Mouse (Mus musculus) neural tube, embryonic 12.5 days (tissue): Measurements from ENCODE around the gene Slc12a6. TPM values are rescaled to one million over a fixed set of nuclear protein-coding genes. Genes with fewer than 3 reads are reported as not detected.

ENCODE experiments used
- ATAC-seq: fragments of 200-750 bp; cut with Nextera tagmentation; 2 replicates; pipeline ENCODE4 v1.8.0; 2017; ENCODE audit warnings: low read depth, mild to moderate bottlenecking, moderate TSS enrichment, moderate library complexity; ENCODE audit not compliant: low FRiP score
- H3K27ac ChIP-seq: fragments of 300-500 bp; sonication (generic); 2 replicates; pipeline ENCODE4 v1.5.1; 2016
- H3K27me3 ChIP-seq: fragments of 300-500 bp; sonication (generic); replicated peaks from 2 replicates; pipeline ENCODE4 v1.6.1; 2016; ENCODE audit warnings: mild to moderate bottlenecking
- H3K36me3 ChIP-seq: fragments of 300-500 bp; sonication (generic); 2 replicates; pipeline ENCODE4 v1.6.1; 2016; ENCODE audit warnings: mild to moderate bottlenecking
- H3K4me1 ChIP-seq: fragments of 300-500 bp; sonication (generic); 2 replicates; pipeline ENCODE4 v1.6.1; 2016
- H3K4me2 ChIP-seq: fragments of 300-500 bp; sonication (generic); replicated peaks from 2 replicates; pipeline ENCODE4 v1.6.1; 2016; ENCODE audit warnings: mild to moderate bottlenecking
- H3K4me3 ChIP-seq: fragments of 300-500 bp; sonication (generic); 2 replicates; pipeline ENCODE4 v1.5.1; 2016
- H3K9ac ChIP-seq: fragments of 300-500 bp; sonication (generic); 2 replicates; pipeline ENCODE4 v1.6.1; 2016; ENCODE audit warnings: mild to moderate bottlenecking
- H3K9me3 ChIP-seq: fragments of 300-500 bp; sonication (generic); 2 replicates; pipeline ENCODE4 v1.6.1; 2016; ENCODE audit warnings: mild to moderate bottlenecking
- WGBS: fragments of 180-500 bp; shearing (Covaris S2); methylation state at CpG from one replicate; pipeline ENCODE4 v1.1.7; 2016; 5-methylcytosine and 5-hydroxymethylcytosine counted together
- polyA plus RNA-seq: library from polyadenylated mRNA; unstranded; fragments of >200 nt; fragmentation: Nextera tagmentation; extraction: Ambion mirVana; gene quantifications from 2 replicates; pipeline ENCODE4 v1.2.1, GENCODE M21; 2016

Gene Slc12a6
- polyA plus RNA-seq, 1 experiment from 2014 or later = 19.4 TPM

DNA sequence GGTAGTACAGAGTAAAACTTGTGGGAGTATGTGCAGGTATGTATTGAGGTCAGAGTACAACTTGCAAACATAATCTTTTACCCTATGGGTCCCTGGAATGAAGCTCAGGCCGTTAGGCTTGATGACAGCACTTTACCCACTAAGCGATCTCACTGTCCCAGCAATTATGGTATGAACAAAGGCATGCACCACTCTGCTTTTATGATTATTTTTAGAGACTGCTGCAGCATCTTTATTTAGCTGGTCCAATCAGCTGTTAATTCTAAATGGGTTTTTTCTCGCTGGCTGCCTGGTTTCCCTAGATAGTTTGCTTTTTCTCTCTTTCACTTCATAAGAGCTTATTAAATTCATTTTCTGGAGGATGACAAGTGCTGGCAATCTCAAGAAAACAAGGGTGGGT, 30.6 kb downstream of the Slc12a6 start:
- no peak for ATAC-seq
- Histone ChIP-seq H3K9me3 (no peaks in the 10 kb centered on the region), H3K4me1 (no peaks in the 10 kb centered on the region), H3K27me3 (no peaks in the 10 kb centered on the region), H3K36me3 (no peaks in the 10 kb centered on the region), H3K4me3 (no peak overlapping the region), H3K27ac (no peak overlapping the region), H3K4me2 (no peak overlapping the region), H3K9ac (no peak overlapping the region)
- 84% methylated on average over 3 of the region's 3 CpGs for WGBS

DNA sequence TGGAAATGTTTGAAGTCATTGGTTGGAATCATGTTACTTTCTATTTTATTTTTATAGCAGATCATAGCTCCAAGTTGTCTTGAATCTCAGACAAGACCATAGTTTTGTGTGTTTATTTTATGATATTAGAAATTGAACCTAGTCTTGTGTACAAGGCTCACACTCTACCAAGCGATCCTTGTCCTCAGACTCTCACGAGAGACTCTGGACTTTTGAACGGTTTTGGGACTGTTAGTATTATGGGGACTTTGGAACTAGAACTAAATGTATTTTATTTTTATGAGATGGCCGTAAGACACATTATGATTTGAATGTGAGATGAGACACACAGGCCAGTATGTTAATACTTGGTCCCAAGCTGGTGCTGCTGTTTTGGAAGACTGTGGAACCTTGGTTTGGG, 32.6 kb downstream of the Slc12a6 start:
- Histone ChIP-seq H3K27ac (no peak overlapping the region), H3K4me3 (no peak overlapping the region), H3K4me2 (no peak overlapping the region), H3K36me3 (no peaks in the 10 kb centered on the region), H3K9me3 (no peaks in the 10 kb centered on the region), H3K27me3 (no peaks in the 10 kb centered on the region), H3K9ac (no peak overlapping the region), H3K4me1 (no peaks in the 10 kb centered on the region)
- ATAC-seq = no peak
- 97% methylated on average over 4 of the region's 4 CpGs for WGBS

DNA sequence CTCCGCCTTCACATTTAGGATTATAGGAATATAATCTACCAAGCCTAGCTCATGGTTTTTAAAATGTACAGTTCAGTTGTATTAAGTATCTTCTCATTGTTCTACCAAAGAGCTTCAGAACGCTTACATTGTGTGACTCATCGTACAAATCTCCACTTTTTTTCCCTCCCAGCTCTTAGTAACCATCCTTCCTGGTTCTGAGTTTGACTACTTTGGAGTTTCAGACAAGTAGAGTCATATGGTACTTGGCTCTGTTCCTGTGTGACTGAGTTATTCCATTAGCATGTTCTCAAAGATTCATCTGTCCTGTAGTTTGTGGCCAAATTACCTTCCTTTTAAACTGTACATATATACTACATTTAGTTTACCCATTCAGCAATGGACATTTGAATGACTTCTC, 43.0 kb downstream of the Slc12a6 start:
- H3K36me3 ChIP-seq = no peaks in the 10 kb centered on the region
- H3K27ac ChIP-seq = no peak overlapping the region
- WGBS = 91% methylated on average over 3 of the region's 3 CpGs
- no peak for ATAC-seq
- no peaks in the 10 kb centered on the region for H3K9me3 ChIP-seq
- H3K27me3 ChIP-seq = no peaks in the 10 kb centered on the region
- H3K4me2 ChIP-seq = no peak overlapping the region
- H3K9ac ChIP-seq = no peak overlapping the region
- H3K4me1 ChIP-seq = no peaks in the 10 kb centered on the region
- H3K4me3 ChIP-seq = no peak overlapping the region

DNA sequence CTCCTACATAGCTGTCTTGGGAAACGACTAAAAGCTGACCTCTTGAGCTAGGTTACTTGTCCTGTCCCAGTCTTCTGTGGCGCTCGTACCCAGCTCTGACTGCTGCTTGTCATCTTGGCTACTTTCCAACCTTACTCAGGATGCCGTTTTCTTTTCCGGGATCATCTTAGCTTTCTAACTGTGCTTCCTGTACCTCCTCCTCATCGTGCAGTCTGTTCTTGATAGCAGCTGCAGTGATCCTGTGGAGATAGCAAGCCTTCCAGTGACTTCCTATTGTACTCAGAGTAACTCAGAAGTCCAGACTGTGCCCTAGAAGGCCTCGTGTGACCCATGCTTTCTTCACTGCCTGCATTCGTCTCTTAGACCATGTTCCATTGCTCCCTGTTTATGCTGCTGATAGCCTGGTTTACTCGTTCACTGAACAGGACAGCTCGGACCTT, 43.6 kb downstream of the Slc12a6 start:
- no peak for ATAC-seq
- no peaks in the 10 kb centered on the region for H3K27me3 ChIP-seq
- H3K4me1 ChIP-seq = no peaks in the 10 kb centered on the region
- no peak overlapping the region for H3K4me3 ChIP-seq
- no peaks in the 10 kb centered on the region for H3K9me3 ChIP-seq
- no peak overlapping the region for H3K4me2 ChIP-seq
- H3K9ac ChIP-seq = no peak overlapping the region
- H3K36me3 ChIP-seq = no peaks in the 10 kb centered on the region
- WGBS = 85% methylated on average over 10 of the region's 10 CpGs
- H3K27ac ChIP-seq = no peak overlapping the region

DNA sequence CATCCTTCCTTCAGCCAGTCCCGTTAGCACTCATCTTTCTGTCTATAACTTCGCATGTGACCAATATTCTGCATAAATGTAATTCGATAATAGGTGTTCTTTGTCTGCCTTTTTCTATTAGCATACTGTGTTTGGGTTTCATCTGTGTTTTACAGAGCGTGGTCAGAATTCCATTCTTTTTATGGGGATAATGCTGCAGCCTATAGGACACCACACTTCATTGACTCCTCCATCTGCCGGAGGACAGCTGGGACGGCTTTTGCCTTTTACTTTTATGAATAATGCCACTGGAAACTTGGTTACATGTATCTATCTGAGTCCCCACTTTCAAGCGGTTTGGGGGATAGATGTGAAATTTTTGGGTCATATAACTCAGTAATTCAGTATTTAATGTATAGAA, 50.0 kb downstream of the Slc12a6 start:
- Histone ChIP-seq H3K36me3 (no peaks in the 10 kb centered on the region), H3K4me3 (no peak overlapping the region), H3K4me2 (no peak overlapping the region), H3K27ac (no peak overlapping the region), H3K9me3 (no peaks in the 10 kb centered on the region), H3K27me3 (no peaks in the 10 kb centered on the region), H3K4me1 (no peaks in the 10 kb centered on the region), H3K9ac (no peak overlapping the region)
- 87% methylated on average over 7 of the region's 7 CpGs for WGBS
- no peak for ATAC-seq

DNA sequence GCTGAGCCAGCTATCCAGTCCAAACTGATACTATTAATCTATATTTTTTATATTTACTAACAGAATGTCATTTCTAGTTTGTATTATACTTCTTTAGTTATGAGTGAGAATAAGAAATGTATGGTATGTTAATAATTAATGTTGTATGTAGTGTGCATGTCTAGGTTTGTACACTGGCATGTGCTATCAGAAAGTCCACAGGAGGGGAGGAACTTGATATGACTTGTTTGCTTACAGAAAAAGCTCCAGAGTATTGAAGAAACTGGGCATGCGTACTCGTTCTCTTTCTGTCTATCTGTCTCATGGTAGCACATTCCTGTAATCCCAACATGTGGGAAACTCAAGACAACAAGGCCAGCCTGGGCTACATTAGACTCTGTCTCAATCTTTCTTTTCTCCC, 52.6 kb downstream of the Slc12a6 start:
- H3K4me3 ChIP-seq = no peak overlapping the region
- no peak for ATAC-seq
- no peaks in the 10 kb centered on the region for H3K9me3 ChIP-seq
- WGBS = 89% methylated on average over 2 of the region's 2 CpGs
- H3K27ac ChIP-seq = no peak overlapping the region
- no peaks in the 10 kb centered on the region for H3K27me3 ChIP-seq
- no peaks in the 10 kb centered on the region for H3K4me1 ChIP-seq
- no peaks in the 10 kb centered on the region for H3K36me3 ChIP-seq
- no peak overlapping the region for H3K4me2 ChIP-seq
- no peak overlapping the region for H3K9ac ChIP-seq

DNA sequence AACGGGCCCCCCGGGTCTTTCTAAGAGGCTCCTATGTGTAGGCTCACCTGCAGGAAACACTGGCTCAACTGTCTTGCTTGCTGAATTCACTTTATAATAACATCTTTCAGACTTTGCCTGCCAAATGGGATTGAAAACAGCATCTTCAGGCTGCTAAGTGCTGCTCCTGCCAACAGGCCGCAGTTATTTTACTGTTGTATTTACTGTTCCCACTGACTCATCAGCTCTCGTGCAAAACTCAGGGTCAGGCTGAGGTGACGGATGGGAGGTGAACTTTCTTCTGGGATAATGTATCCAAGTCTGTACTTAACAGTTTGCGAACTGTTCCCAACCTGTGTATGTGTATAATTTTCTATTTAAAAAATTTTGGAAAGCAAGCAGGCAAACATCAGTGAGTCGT, 53.3 kb downstream of the Slc12a6 start:
- no peaks in the 10 kb centered on the region for H3K4me1 ChIP-seq

DNA sequence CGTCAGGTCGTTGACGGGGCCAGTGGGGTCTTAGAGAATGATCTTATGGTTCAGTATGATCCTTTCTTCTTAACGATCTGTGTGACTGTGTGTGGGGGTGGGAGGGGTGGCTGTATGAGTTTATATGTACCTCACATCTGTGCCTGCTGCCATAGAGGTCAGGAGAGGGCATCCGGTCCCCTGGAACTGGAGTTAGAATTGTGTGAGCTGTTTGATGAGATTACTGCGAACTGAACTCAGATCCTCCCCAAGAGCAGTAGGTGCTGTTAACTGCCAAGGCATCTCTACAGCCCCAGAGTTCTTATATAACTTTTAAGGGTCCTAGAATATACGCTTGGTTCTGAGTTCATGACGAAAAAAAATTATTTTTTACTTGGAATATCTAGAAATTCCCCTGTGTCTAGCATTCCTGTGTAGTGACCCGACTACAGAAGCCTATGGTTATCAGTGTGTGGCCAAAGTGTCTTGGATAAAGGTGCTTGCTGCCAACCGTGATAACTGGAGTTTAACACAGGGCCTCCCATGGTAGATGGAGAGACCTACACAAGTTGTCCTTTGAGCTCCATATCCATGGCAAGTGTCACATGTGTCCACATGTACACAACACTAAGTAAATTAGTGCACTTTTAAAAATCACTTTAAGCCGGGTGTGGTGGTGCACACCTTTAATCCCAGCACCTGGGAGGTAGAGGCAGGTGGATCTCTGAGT, 62.6 kb downstream of the Slc12a6 start:
- Histone ChIP-seq H3K4me2 (no peak overlapping the region), H3K9me3 (no peaks in the 10 kb centered on the region), H3K27me3 (no peaks in the 10 kb centered on the region), H3K36me3 (no peaks in the 10 kb centered on the region), H3K9ac (no peak overlapping the region), H3K27ac (no peak overlapping the region), H3K4me3 (no peak overlapping the region), H3K4me1 (no peaks in the 10 kb centered on the region)
- 77% methylated on average over 11 of the region's 11 CpGs for WGBS
- no peak for ATAC-seq

More for the DNA sequence above, 53.3 kb downstream of the Slc12a6 start:
- Histone ChIP-seq H3K4me3 (no peak overlapping the region), H3K9me3 (no peaks in the 10 kb centered on the region), H3K27ac (no peak overlapping the region), H3K27me3 (no peaks in the 10 kb centered on the region), H3K9ac (no peak overlapping the region), H3K4me2 (no peak overlapping the region), H3K36me3 (no peaks in the 10 kb centered on the region)
- 89% methylated on average over 7 of the region's 7 CpGs for WGBS
- no peak for ATAC-seq

DNA sequence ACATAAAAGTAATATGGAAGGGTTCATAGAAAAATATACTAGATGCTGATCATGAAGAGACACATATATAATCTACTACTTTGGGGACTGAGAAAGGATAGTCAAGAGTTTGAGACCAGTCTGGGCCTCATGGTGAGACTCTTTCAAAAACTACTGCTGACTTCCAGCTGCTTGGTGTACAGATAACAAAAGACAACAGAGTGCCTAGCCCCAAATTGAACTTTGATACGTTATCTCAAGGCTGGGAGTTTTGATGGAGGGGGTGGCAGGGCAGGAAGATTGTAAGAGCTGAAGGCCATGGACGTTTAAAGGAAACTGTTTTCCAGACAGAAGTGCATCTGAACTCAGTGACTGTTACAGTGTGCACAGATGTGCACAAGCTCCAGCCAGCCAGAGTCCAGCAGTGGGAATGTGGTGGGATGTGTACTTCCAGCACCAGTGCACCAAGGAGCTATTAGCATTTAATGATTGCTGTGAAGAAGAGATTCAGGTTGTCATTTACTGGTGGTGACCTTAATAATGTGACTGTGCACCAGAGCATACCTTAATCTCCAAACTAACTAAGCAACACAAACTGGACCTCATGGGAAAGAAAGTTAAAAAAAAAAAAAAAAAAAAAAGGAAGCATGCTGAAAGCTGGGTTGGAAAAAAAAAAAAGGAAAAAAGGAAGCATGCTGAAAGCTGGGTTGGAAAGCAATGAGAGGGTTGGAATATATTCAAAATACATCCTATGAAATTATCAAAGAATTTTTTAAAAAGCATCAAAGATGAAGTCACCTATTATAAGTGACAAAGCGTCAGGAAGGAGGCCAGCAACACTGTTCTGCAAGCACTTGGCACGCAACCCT, 66.7 kb downstream of the Slc12a6 start:
- Histone ChIP-seq H3K9ac (no peak overlapping the region), H3K4me2 (no peak overlapping the region), H3K9me3 (no peaks in the 10 kb centered on the region), H3K4me1 (no peaks in the 10 kb centered on the region), H3K4me3 (no peak overlapping the region), H3K36me3 (peaks cover 10% of the 10 kb centered on the region; the same call in 1 of the 2 replicates), H3K27me3 (no peaks in the 10 kb centered on the region), H3K27ac (no peak overlapping the region)
- 78% methylated on average over 4 of the region's 4 CpGs for WGBS
- ATAC-seq = no peak

DNA sequence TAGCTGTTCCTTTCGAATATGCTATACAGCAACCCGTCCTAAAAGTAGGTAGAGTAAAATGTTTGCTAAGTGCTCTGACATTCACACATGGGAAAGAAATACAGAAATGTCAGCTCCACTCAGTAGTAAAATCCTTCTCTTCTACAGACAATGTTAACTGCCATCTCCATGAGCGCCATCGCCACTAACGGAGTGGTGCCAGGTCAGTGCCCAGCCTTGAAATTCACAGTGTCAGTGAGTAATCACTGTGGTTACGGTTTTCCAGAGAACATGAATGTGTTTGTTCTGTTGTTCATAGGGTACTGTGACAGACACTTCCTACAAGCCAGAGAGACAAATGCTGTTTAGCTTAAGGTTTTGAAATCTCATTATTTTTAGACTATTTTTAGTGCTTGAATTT, 71.6 kb downstream of the Slc12a6 start:
- Histone ChIP-seq H3K9me3 (no peaks in the 10 kb centered on the region), H3K27ac (no peak overlapping the region), H3K9ac (no peak overlapping the region), H3K36me3 (peaks cover 29% of the 10 kb centered on the region), H3K27me3 (no peaks in the 10 kb centered on the region), H3K4me1 (no peaks in the 10 kb centered on the region), H3K4me3 (no peak overlapping the region), H3K4me2 (no peak overlapping the region)
- 91% methylated on average over 6 of the region's 6 CpGs for WGBS
- no peak for ATAC-seq

DNA sequence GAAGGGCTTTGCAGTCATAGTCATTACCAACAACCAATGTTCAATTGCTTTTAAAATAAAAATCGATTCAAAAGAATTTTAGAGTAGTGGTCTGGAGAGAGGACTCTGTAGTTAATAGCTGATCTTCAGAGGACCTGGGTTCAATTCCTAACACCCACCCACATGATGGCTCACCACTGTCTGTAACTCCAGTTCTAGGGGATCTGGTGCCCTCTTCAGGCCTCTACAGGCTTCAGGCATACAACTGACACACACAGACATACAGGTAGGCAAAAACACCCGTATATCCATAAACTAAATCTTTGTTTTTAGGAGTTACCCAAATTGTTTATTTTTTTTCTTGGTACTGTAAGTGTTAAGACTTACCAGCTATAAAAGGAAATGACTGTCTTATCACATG, 74.1 kb downstream of the Slc12a6 start:
- Histone ChIP-seq H3K4me2 (no peak overlapping the region), H3K27me3 (no peaks in the 10 kb centered on the region), H3K9ac (no peak overlapping the region), H3K27ac (no peak overlapping the region), H3K4me1 (no peaks in the 10 kb centered on the region), H3K4me3 (no peak overlapping the region), H3K36me3 (peaks cover 31% of the 10 kb centered on the region), H3K9me3 (no peaks in the 10 kb centered on the region)
- ATAC-seq = no peak
- 90% methylated on average over 2 of the region's 2 CpGs for WGBS

DNA sequence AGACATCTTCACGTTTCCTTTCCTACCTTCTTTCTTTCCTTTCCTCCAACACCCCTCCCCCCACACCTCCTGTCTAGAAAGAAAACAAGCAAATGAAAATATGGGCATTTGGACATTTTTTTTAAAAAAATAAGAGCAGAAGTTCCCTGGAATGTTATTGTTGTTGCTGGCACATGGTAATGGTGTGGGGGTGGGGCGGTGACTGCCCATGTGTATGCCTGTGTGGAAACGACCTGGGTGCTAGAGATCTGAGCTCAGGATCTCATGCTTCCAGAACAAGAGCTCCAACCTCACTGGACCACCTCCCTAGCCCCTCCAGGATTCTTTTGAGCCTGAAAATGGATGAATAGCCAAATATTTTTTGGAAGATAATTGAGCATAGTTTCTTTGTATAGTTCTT, 75.5 kb downstream of the Slc12a6 start:
- 73% methylated on average over 3 of the region's 3 CpGs for WGBS
- Histone ChIP-seq H3K4me3 (no peak overlapping the region), H3K9ac (no peak overlapping the region), H3K27ac (no peak overlapping the region), H3K36me3 (peaks cover 32% of the 10 kb centered on the region), H3K4me1 (no peaks in the 10 kb centered on the region), H3K4me2 (no peak overlapping the region), H3K27me3 (no peaks in the 10 kb centered on the region), H3K9me3 (no peaks in the 10 kb centered on the region)
- no peak for ATAC-seq
